Mouse (Mus musculus): ENCODE results near the gene Enpp7. TPM values are rescaled to one million over a fixed set of nuclear protein-coding genes. Genes with fewer than 3 reads are reported as not detected.

The Enpp7 gene
- total RNA-seq, 2 experiments from 2014 or later = not detected

- peak; percentile 65 to 88 for DNase-seq
These were observed 10.7 kb downstream of the Enpp7 start for GRCm38 (mm10) chr11:118998540-118999265.

GRCm38 (mm10) chr11:118999361-118999804 is 11.4 kb downstream of the Enpp7 start:
- no peak for DNase-seq

- no peak for DNase-seq
These were observed 12.9 kb downstream of the Enpp7 start for GRCm38 (mm10) chr11:119000877-119001276.

- no peak for DNase-seq
These were observed 13.6 kb downstream of the Enpp7 start for GRCm38 (mm10) chr11:119001493-119002128.

GRCm38 (mm10) chr11:119005547-119006275 is 17.7 kb downstream of the Enpp7 start:
- no peak for DNase-seq

GRCm38 (mm10) chr11:119006462-119006861 is 18.5 kb downstream of the Enpp7 start:
- DNase-seq = no peak

DNA sequence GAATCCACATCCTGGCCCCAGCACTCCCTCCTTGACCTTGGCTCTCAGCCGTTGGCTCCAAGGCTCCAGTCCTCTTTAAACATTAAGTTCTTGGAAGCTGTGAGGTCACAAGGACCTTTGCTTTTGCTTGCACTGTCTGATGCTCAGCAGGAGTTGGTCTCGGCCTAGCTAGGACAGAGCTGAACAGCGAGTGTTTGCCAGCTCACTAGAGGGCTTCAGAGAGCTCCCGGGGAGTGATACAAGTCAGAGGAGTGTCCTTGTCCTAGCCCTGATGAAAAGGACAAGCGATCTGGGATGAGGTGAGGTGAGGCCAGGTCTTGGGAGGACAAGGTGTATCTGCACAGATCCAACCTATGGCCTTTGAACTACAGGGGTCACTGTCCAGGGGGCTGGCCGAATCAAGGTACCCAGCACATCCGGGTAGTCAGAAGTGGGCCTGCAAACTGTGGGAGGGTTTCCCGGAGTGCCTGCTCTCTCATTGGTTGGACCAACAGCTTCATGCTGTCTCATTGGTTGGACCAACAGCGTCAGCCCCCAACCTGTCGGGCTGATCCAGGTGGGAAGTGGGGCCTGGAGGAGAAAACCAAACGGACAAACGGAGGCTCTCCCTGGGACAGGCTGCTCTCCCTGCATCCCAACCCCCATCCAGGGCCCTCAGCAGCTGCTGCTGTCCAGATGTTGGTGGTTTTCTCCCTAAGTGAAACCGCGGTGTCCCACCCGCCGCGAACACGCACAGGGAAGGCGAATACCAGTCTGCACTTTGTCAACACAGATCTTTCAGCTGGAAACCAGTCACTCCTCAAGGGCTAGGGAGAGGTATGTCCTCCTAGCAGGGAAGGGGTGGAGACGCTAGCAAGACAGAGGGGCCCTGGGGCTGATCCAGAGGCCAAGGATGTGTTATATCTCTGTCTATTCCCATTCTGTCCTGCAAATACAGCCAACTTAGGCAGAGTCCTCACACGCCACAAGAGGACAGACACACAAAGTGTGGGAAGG is 19.8 kb downstream of the Enpp7 start:
- DNase-seq = no peak

DNA sequence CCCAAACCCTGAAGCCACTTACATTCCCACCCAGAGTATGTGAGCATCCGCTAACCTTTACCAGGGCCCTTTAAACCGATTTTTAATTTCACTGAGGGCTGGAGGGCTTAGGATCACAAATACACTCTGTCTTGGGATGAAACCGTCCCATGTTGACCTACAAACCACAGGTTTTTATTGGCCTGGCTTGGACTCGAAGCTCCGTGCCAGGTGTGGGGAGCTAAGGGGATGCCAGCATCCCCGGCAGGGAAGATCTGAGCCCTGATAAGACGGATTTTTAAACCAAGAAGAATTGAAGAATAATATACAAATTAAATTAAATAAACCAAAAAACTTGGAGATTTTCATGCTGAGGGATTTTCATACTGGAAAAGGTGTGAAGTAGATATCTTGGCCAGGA is 26.5 kb downstream of the Enpp7 start:
- DNase-seq = no peak

DNA sequence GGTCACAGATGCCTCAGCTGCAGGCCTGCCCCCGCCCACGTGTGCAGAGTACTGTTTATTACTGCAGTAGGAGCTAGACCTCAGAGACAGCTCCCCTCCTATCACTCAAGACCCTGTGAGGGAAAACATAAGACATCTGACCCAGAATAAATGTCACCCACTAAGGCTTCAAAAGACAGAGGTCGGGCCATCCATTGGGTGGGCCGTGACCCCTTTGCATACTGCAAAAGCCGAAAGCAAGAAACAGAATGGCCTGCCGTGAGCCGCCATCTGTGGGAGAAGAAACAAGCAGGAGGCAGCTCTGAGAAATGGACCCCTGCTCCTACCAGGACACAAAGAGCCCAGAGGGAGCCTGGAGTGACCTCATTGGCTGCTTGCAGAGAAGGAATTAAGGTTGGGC is 29.5 kb downstream of the Enpp7 start:
- no peak for DNase-seq

DNA sequence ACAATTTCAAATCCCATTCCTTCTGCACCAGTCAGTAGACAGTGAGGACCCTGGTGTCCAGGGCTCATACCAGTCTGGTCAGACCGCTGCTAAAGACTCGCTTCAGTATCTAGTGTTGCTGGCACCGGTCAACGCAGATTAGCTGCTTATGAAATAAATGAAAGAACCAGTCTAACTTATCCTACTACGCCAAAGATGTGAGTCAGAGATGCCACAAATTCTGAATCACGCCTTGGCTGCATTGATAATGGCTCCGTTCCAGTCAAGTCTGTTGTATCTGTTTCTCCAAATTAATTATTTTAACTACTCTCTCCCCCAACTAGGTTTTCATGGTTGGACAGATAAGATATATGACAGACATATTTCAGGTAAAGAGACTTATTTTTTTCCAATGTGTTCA is 33.2 kb downstream of the Enpp7 start:
- DNase-seq = no peak

- DNase-seq = no peak
These were observed 34.3 kb downstream of the Enpp7 start for GRCm38 (mm10) chr11:119022068-119022894.

GRCm38 (mm10) chr11:119022895-119023615 is 35.1 kb downstream of the Enpp7 start, which contains the start of gene Cbx2:
Gene Cbx2 (plus strand): TSS chr11:119022962.
- peak; percentile 89 to 91 for DNase-seq

DNA sequence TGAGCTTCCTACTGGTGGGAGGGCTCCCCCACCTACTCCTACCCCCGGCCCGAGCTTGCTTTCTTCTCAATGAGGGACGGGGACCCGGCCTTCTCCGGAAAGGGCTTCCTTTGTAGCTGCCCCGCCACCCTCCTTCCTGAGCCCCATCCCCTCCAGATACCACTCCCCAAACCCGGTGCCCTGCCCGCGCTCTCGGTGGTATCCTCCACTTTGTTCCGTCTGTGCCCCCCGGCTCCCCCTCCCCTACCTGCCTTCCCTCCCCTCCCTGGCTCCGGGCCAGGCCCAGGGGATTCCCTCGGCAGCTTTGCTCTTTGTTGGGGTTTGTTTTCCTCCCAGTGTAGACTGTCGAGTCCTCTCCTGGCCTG is 35.6 kb downstream of the Enpp7 start:
- DNase-seq = peak in 1 of 2 experiments; percentile 28

DNA sequence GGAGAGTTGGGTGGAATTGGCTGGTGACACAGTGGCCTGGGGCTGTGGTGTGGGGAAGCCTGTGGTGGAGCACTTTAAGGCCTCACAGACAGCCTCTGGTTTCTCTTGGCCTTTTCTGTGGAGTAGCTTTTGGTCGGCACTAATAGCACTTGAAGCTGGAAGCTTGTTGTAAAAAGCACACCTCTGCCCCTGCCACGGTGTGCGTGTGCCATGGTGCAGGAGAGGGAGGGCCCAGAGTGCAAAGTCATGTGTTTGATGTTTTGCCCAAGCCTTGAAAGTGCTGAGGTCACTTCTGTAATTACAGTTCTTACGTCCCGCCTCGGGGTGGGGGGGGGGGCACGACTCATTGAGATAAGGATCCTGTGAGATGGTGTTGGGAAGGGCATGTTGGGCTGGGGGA is 36.3 kb downstream of the Enpp7 start:
- DNase-seq = peak in 1 of 2 experiments; percentile 27

GRCm38 (mm10) chr11:119026203-119026602 is 38.2 kb downstream of the Enpp7 start:
- DNase-seq = peak; percentile 69 to 82

DNA sequence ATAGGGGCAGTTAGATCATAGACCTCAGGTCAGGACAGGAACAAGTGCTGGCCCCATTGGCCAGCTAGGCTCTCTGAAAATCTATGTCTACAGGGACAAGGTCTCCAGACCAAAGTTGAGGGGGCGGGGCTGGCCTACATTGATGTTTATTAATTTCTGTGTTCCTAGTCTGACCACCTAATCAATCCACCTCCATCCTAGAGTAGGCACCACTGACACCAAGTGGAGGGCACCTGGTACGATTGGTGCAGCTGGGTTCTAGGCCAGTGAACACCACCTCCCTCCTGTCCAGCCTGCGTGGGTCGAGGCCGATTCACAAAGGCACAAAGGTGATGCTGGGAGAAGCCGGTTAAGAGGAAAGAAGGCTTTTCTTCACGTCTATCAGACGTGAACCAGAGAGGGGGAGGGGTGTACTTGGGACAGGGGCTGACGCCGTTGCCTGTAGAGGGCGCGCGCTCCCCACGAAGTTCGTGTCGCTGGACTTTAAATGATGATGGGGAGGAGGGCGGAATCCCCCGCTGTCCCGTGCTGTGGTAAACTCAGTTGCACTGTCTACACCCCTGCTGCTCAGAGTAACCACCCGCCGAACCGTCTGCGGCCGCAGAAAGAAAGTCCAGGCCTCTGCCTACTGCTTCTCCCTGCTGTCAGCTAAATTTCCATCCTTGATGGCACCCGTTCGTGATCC is 46.0 kb downstream of the Enpp7 start:
- DNase-seq = peak; percentile 85 to 95

GRCm38 (mm10) chr11:119034635-119035034 is 46.6 kb downstream of the Enpp7 start:
- DNase-seq = no peak

DNA sequence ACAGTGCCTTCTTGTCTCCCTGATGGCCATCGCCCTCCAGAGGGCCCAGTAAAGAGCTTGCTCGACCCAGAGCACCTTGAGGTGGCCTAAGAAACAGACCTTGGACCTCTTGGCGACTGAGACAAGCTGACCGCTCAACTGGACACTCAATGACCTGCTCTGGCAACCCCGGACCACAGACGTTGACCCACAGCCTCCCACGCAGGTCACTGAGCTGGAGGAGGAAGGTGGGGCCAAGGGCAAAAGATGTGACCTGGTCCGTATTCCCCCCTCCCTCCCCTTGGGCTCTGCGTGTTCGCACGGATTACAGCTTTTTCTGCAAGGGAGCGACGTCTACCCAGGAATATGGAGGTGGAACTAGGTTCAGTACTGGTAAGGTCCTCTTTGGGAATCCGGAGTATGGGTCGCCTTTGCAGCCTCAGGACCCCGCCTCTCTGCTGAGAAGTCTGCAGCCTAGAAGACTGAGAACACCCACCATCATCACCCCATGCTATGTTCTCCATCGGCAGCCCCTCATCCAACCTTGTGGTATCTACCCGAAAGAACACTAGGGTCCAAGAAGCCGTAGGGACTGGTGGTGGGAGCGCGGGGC is 47.2 kb downstream of the Enpp7 start:
- DNase-seq = no peak

GRCm38 (mm10) chr11:119035686-119036165 is 47.7 kb downstream of the Enpp7 start:
- no peak for DNase-seq
